Mouse (Mus musculus): ENCODE results near the gene Mrpl44. TPM values are rescaled to one million over a fixed set of nuclear protein-coding genes. Genes with fewer than 3 reads are reported as not detected.

The Mrpl44 gene
- total RNA-seq, 2 experiments from 2014 or later = 35.5 to 36.4 TPM

DNA sequence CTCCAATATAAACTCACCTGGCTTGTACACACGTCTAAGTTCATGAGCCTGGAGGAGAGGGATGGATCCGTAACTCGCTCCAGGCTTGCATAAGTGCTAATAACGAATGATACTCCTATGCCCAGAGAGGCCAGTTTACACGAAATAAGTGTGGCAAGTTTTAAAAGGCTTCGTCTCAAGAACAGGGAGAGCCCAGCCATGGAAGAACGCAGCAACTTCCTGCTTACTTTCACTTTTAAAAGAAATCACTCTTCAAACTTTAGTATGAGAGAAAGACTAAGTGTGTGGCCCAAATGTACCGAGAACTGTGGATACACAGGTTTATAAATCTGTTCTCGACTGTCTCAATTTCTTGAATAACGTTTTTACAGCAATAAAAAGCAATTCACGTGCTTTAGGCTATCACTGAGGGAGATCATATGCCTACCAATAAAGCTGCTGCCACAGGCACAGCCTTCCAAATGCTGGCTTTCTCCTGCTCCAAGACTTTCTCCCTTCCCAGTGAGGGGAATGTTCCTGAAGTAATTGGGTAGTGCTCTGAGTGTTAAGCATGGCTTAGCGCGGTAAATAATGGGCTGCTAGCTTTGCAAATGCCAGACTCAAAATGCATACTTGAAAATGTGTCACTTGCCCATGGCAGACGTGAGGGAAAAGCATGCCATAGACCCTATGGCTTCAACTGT, 48.3 kb downstream of the Mrpl44 start:
- DNase-seq = no peak
- intact Hi-C loops (cut with DNase I; ENCODE audit: low total_unique reads) = no loop called here

Other genes with a start within 250 kb of the Mrpl44 start
- gene Ap1s3, start 104.0 kb upstream of the Mrpl44 start, total RNA-seq (2021) = under 1 TPM in 1 of 2 experiments, not detected in 1; 0.16 TPM
- gene Wdfy1, start 125 bp downstream of the Mrpl44 start, total RNA-seq (2021) = 10 to 100 TPM; 10.5 to 13.5 TPM
- 10 to 100 TPM; 41.6 to 45.5 TPM for gene Serpine2, start 85.2 kb downstream of the Mrpl44 start, total RNA-seq (2021)

All from gastrocnemius, postnatal 14 days (tissue).